ENCODE assay signal across 16 mouse cellular contexts in genomic region chr8:125755896-125756295, GRCm38 (mm10). TPM values are rescaled to one million over a fixed set of nuclear protein-coding genes. Genes with fewer than 3 reads are reported as not detected.
DNase-seq lines count a peak whose midpoint lies in the region; ATAC-seq lines count a peak whose summit lies in the region.
"Had no signal": no experiment of that assay in that cellular context is flagged by ENCODE, and none has a peak within 500 bp of the region (broad histone marks: within the 10 kb centered on the region; RNA-seq: fewer than 3 reads in every experiment).

No protein-coding gene starts in this region.

- no peak for ATAC-seq in heart, embryonic 11.5 days (replicated peaks; ENCODE audit: insufficient number of reproducible peaks, low FRiP score, low TSS enrichment)
- ATAC-seq in hindbrain, embryonic 16.5 days = peak; percentile 10; the same call in 1 of the 2 replicates
- ATAC-seq: CD4-positive, CD25-positive, alpha-beta regulatory T cell, adult 4 months; intestine, postnatal 0 days had no signal

- no peak overlapping the region for H3K4me2 ChIP-seq in heart, embryonic 11.5 days
- no peak overlapping the region for H3K4me2 ChIP-seq in hindbrain, embryonic 16.5 days (ENCODE audit: low read length)

- peak; percentile 49 for DNase-seq in left cerebral cortex, postnatal 4 days
- no peak for DNase-seq in left cerebral cortex, adult 18-20 months (ENCODE audit: low spot score in 2 of 2)
- DNase-seq in cerebellum, adult 9-10 months = peak; percentile 40
- no peak for DNase-seq in lung, postnatal 10 days
- no peak for DNase-seq in right cerebral cortex, postnatal 36 days (ENCODE audit: low spot score in 2 of 2)
- DNase-seq in gastrocnemius, postnatal 36 days = no peak
- DNase-seq: adrenal gland, adult 2 months; kidney, postnatal 25 days; lung, adult 2 months; spleen, adult 18-20 months had no signal

- no peak overlapping the region for H3K4me3 ChIP-seq in heart, embryonic 11.5 days (ENCODE audit: low read depth, low read length)
- H3K4me3 ChIP-seq in hindbrain, embryonic 16.5 days (ENCODE audit: low read length) = no peak overlapping the region
- H3K4me3 ChIP-seq: embryonic facial prominence, embryonic 10.5 days; megakaryocyte, embryonic 14.5 days had no signal

- 72% methylated on average over 8 of the region's 8 CpGs for WGBS in heart, embryonic 11.5 days (ENCODE audit: insufficient replicate concordance)
- 61% methylated on average over 8 of the region's 8 CpGs for WGBS in hindbrain, embryonic 16.5 days

- no peaks in the 10 kb centered on the region for H3K27me3 ChIP-seq in heart, embryonic 11.5 days (ENCODE audit: control insufficient read depth, insufficient read depth, low read length)
- no peaks in the 10 kb centered on the region for H3K27me3 ChIP-seq in hindbrain, embryonic 16.5 days (replicated peaks; ENCODE audit: control insufficient read depth, insufficient read depth, low read length)

- peak overlapping the region; percentile 55 for H3K27ac ChIP-seq in heart, embryonic 11.5 days (ENCODE audit: low read depth, low read length)
- H3K27ac ChIP-seq in hindbrain, embryonic 16.5 days (ENCODE audit: low read depth, low read length) = peak overlapping the region; percentile 64

- H3K9me3 ChIP-seq in heart, embryonic 11.5 days (replicated peaks; ENCODE audit: control insufficient read depth, low read length) = no peaks in the 10 kb centered on the region
- no peaks in the 10 kb centered on the region for H3K9me3 ChIP-seq in hindbrain, embryonic 16.5 days (ENCODE audit: control insufficient read depth, low read length)
- H3K9me3 ChIP-seq: embryonic facial prominence, embryonic 10.5 days had no signal

- peaks cover 17% of the 10 kb centered on the region for H3K4me1 ChIP-seq in heart, embryonic 11.5 days (ENCODE audit: control insufficient read depth, insufficient read depth, low read length)
- H3K4me1 ChIP-seq in hindbrain, embryonic 16.5 days (ENCODE audit: control insufficient read depth, insufficient read depth, low read depth, low read length) = peaks cover 6% of the 10 kb centered on the region

- 0 out of 2 replicates have a peak overlapping the region, but pooled peaks have one; percentile 28 for H3K9ac ChIP-seq in heart, embryonic 11.5 days (ENCODE audit: low read depth, low read length)
- no peak overlapping the region for H3K9ac ChIP-seq in hindbrain, embryonic 16.5 days (ENCODE audit: low read depth, low read length)

- intact Hi-C loops in left cerebral cortex, postnatal 4 days (cut with DNase I) = no loop called here
- intact Hi-C loops in gastrocnemius, postnatal 36 days (cut with DNase I) = no loop called here

- no peaks in the 10 kb centered on the region for H3K36me3 ChIP-seq in heart, embryonic 11.5 days (ENCODE audit: control insufficient read depth, insufficient read depth, low read length)
- H3K36me3 ChIP-seq in hindbrain, embryonic 16.5 days (ENCODE audit: control insufficient read depth, insufficient read depth, low read length) = 0 out of 2 replicates have a peak, but pooled peaks cover 8% of the 10 kb centered on the region
- H3K36me3 ChIP-seq: embryonic facial prominence, embryonic 10.5 days had no signal

RNA-seq across cellular contexts. Expression of gene Ntpcr, which starts 26.1 kb away (rescaled TPM):
- 10 to 100 TPM; 17.4 to 19.3 TPM for total RNA-seq in left cerebral cortex, postnatal 4 days (2021)
- total RNA-seq in left cerebral cortex, adult 18-20 months (2021) = 10 to 100 TPM; 22.9 to 23.1 TPM
- polyA plus RNA-seq in heart, embryonic 11.5 days (2014; fragmentation: Nextera tagmentation; extraction: Ambion mirVana) = 25.3 and 29.5 TPM in 2 replicates
- 35.4 and 37.6 TPM in 2 replicates for polyA plus RNA-seq in hindbrain, embryonic 16.5 days (2015; fragmentation: Nextera tagmentation; extraction: Ambion mirVana)
- 10 to 100 TPM; 11.4 to 11.6 TPM for total RNA-seq in gastrocnemius, postnatal 36 days (2021)

Comparison
In these comparisons a context has a peak if more than half of its experiments do, and no peak if none do; other contexts are left out.
1. DNase-seq: peak in left cerebral cortex, postnatal 4 days (single experiment) and cerebellum, adult 9-10 months (single experiment); none in left cerebral cortex, adult 18-20 months (0 of 2), lung, postnatal 10 days (single experiment), right cerebral cortex, postnatal 36 days (0 of 2) and gastrocnemius, postnatal 36 days (0 of 2).